Mouse (Mus musculus) neural tube, embryonic 12.5 days (tissue): ENCODE measurements around the gene Plxnd1. TPM values are rescaled to one million over a fixed set of nuclear protein-coding genes. Genes with fewer than 3 reads are reported as not detected.
A peak's percentile ranks its signal among the peaks of the same experiment; 100 is the strongest.

Experiments used
- ATAC-seq: fragments of 200-750 bp; cut with Nextera tagmentation; 2 replicates; pipeline ENCODE4 v1.8.0; 2017; ENCODE audit warnings: low read depth, mild to moderate bottlenecking, moderate TSS enrichment, moderate library complexity; ENCODE audit not compliant: low FRiP score
- H3K27ac ChIP-seq: fragments of 300-500 bp; sonication (generic); 2 replicates; pipeline ENCODE4 v1.5.1; 2016
- H3K27me3 ChIP-seq: fragments of 300-500 bp; sonication (generic); replicated peaks from 2 replicates; pipeline ENCODE4 v1.6.1; 2016; ENCODE audit warnings: mild to moderate bottlenecking
- H3K36me3 ChIP-seq: fragments of 300-500 bp; sonication (generic); 2 replicates; pipeline ENCODE4 v1.6.1; 2016; ENCODE audit warnings: mild to moderate bottlenecking
- H3K4me1 ChIP-seq: fragments of 300-500 bp; sonication (generic); 2 replicates; pipeline ENCODE4 v1.6.1; 2016
- H3K4me2 ChIP-seq: fragments of 300-500 bp; sonication (generic); replicated peaks from 2 replicates; pipeline ENCODE4 v1.6.1; 2016; ENCODE audit warnings: mild to moderate bottlenecking
- H3K4me3 ChIP-seq: fragments of 300-500 bp; sonication (generic); 2 replicates; pipeline ENCODE4 v1.5.1; 2016
- H3K9ac ChIP-seq: fragments of 300-500 bp; sonication (generic); 2 replicates; pipeline ENCODE4 v1.6.1; 2016; ENCODE audit warnings: mild to moderate bottlenecking
- H3K9me3 ChIP-seq: fragments of 300-500 bp; sonication (generic); 2 replicates; pipeline ENCODE4 v1.6.1; 2016; ENCODE audit warnings: mild to moderate bottlenecking
- WGBS: fragments of 180-500 bp; shearing (Covaris S2); methylation state at CpG from one replicate; pipeline ENCODE4 v1.1.7; 2016; 5-methylcytosine and 5-hydroxymethylcytosine counted together
- polyA plus RNA-seq: library from polyadenylated mRNA; unstranded; fragments of >200 nt; fragmentation: Nextera tagmentation; extraction: Ambion mirVana; gene quantifications from 2 replicates; pipeline ENCODE4 v1.2.1, GENCODE M21; 2016

The Plxnd1 gene
- polyA plus RNA-seq, 1 experiment from 2014 or later = 28.0 TPM

- no peaks in the 10 kb centered on the region for H3K9me3 ChIP-seq
- 0 out of 2 replicates have a peak, but pooled peaks cover 4% of the 10 kb centered on the region for H3K36me3 ChIP-seq
- H3K27ac ChIP-seq = no peak overlapping the region
- H3K4me2 ChIP-seq = no peak overlapping the region
- peaks cover 13% of the 10 kb centered on the region for H3K4me1 ChIP-seq
- no peaks in the 10 kb centered on the region for H3K27me3 ChIP-seq
- H3K4me3 ChIP-seq = no peak overlapping the region
- WGBS = 84% methylated on average over 16 of the region's 16 CpGs
- no peak overlapping the region for H3K9ac ChIP-seq
- ATAC-seq = no peak
These were observed 20.7 kb downstream of the Plxnd1 start for GRCm38 (mm10) chr6:115973881-115974662.

DNA sequence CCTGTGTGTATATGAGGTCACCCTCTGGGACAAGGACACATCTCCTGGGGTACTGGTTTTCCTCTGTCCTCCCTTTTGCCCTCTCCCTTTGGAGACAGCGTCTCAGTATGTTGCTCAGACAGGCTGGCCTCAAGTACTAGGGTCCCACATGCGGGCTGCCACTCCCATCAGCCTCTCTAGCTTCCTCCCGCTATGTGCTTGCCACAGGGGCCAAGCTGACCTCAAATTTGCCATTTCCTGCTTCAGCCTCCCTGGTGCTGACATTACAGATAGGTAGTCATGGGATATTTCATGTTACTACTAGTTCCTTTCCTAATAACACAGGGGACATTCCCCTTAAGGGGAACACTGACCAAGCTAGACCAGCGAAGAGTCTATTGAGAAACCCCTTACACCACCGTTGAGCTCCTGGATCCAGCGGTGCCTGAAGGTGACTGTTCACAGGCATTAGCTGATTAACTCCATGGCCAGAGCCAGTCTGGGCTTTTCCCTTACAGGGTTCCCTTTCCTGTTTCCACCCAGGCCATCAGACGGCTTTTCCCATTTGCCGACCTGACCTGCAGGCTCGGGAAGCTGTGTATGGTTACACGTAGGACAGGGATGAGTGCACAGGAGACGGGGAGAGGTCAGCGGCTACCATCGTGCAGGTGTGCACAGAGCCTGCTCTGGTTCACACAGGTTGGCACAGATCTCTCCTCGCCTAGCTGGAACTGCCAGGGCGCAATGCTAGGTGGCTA is 21.5 kb downstream of the Plxnd1 start:
- Histone ChIP-seq H3K27ac (no peak overlapping the region), H3K4me1 (peaks cover 18% of the 10 kb centered on the region), H3K27me3 (no peaks in the 10 kb centered on the region), H3K4me2 (no peak overlapping the region), H3K4me3 (no peak overlapping the region), H3K9ac (no peak overlapping the region), H3K36me3 (0 out of 2 replicates have a peak, but pooled peaks cover 4% of the 10 kb centered on the region), H3K9me3 (no peaks in the 10 kb centered on the region)
- ATAC-seq = no peak
- 88% methylated on average over 15 of the region's 15 CpGs for WGBS

- no peak overlapping the region for H3K4me2 ChIP-seq
- H3K27ac ChIP-seq = no peak overlapping the region
- H3K36me3 ChIP-seq = 0 out of 2 replicates have a peak, but pooled peaks cover 4% of the 10 kb centered on the region
- WGBS = 83% methylated on average over 7 of the region's 7 CpGs
- H3K9me3 ChIP-seq = no peaks in the 10 kb centered on the region
- H3K9ac ChIP-seq = no peak overlapping the region
- no peak overlapping the region for H3K4me3 ChIP-seq
- H3K4me1 ChIP-seq = peaks cover 23% of the 10 kb centered on the region
- ATAC-seq = no peak
- H3K27me3 ChIP-seq = no peaks in the 10 kb centered on the region
These were observed 22.6 kb downstream of the Plxnd1 start for GRCm38 (mm10) chr6:115972083-115972764.

DNA sequence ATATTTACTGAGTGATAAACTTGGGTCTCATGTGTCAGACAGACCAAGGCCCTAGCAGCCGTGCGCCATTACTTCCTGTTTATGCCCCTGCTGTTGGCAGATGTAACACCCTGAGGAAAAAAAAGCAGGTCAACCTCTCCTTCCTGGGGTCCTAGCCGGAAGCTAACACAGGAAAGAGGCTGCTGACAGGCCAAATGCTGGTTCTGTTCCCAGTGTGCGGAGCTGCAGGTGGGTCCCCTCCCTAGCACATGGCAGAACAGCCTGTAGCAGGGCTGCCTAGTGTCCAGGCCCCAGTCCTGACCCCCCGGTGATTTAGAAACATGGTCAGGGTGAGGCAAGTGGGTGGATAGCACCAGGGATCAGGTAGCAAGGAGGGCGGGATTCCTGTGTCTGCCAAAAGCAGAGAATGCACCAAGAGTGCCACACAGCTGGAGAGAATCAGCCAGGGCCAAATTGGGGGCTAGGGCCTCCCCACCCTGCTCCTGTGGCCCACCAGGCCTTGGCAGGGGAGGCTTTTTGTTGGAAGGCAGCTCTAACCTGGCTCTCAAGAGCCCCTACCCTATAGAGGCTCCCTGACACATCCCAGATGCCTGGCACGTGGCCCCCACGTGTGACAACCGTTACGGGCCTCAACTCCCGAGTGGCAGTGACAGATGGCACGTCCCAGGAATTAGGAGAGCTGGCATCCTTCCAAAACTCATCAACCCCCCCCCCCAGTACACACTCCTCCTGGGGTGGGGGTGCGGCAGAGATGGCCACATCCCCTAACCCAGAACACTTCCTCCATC is 23.3 kb downstream of the Plxnd1 start:
- WGBS = 58% methylated on average over 13 of the region's 13 CpGs
- no peak overlapping the region for H3K4me2 ChIP-seq
- H3K27ac ChIP-seq = no peak overlapping the region
- H3K9ac ChIP-seq = no peak overlapping the region
- H3K9me3 ChIP-seq = no peaks in the 10 kb centered on the region
- H3K4me3 ChIP-seq = no peak overlapping the region
- no peaks in the 10 kb centered on the region for H3K27me3 ChIP-seq
- ATAC-seq = no peak
- 0 out of 2 replicates have a peak, but pooled peaks cover 4% of the 10 kb centered on the region for H3K36me3 ChIP-seq
- peaks cover 23% of the 10 kb centered on the region for H3K4me1 ChIP-seq

- no peak overlapping the region for H3K9ac ChIP-seq
- no peaks in the 10 kb centered on the region for H3K9me3 ChIP-seq
- peaks cover 23% of the 10 kb centered on the region for H3K4me1 ChIP-seq
- H3K36me3 ChIP-seq = 0 out of 2 replicates have a peak, but pooled peaks cover 4% of the 10 kb centered on the region
- WGBS = 58% methylated on average over 6 of the region's 6 CpGs
- no peak for ATAC-seq
- no peaks in the 10 kb centered on the region for H3K27me3 ChIP-seq
- H3K4me3 ChIP-seq = no peak overlapping the region
- no peak overlapping the region for H3K4me2 ChIP-seq
- H3K27ac ChIP-seq = no peak overlapping the region
These were observed 24.9 kb downstream of the Plxnd1 start for GRCm38 (mm10) chr6:115969952-115970351.

GRCm38 (mm10) chr6:115969103-115969502 is 25.7 kb downstream of the Plxnd1 start:
- Histone ChIP-seq H3K4me3 (no peak overlapping the region), H3K9ac (no peak overlapping the region), H3K4me1 (peaks cover 23% of the 10 kb centered on the region), H3K27ac (no peak overlapping the region), H3K36me3 (no peaks in the 10 kb centered on the region), H3K9me3 (no peaks in the 10 kb centered on the region), H3K4me2 (no peak overlapping the region), H3K27me3 (no peaks in the 10 kb centered on the region)
- no peak for ATAC-seq
- WGBS = 73% methylated on average over 9 of the region's 9 CpGs

- H3K36me3 ChIP-seq = no peaks in the 10 kb centered on the region
- H3K27ac ChIP-seq = no peak overlapping the region
- H3K4me2 ChIP-seq = no peak overlapping the region
- H3K9ac ChIP-seq = no peak overlapping the region
- 0 out of 2 replicates have a peak, but pooled peaks have one; percentile 11 for ATAC-seq
- H3K4me3 ChIP-seq = no peak overlapping the region
- 78% methylated on average over 6 of the region's 6 CpGs for WGBS
- no peaks in the 10 kb centered on the region for H3K9me3 ChIP-seq
- no peaks in the 10 kb centered on the region for H3K27me3 ChIP-seq
- H3K4me1 ChIP-seq = peaks cover 23% of the 10 kb centered on the region
These were observed 26.1 kb downstream of the Plxnd1 start for GRCm38 (mm10) chr6:115968700-115969099.

- H3K36me3 ChIP-seq = no peaks in the 10 kb centered on the region
- no peaks in the 10 kb centered on the region for H3K27me3 ChIP-seq
- 80% methylated on average over 5 of the region's 5 CpGs for WGBS
- no peak overlapping the region for H3K4me3 ChIP-seq
- no peak overlapping the region for H3K9ac ChIP-seq
- peaks cover 23% of the 10 kb centered on the region for H3K4me1 ChIP-seq
- no peak overlapping the region for H3K4me2 ChIP-seq
- no peak overlapping the region for H3K27ac ChIP-seq
- ATAC-seq = no peak
- H3K9me3 ChIP-seq = no peaks in the 10 kb centered on the region
These were observed 26.7 kb downstream of the Plxnd1 start for GRCm38 (mm10) chr6:115968086-115968485.

GRCm38 (mm10) chr6:115967291-115967880 is 27.4 kb downstream of the Plxnd1 start:
- H3K27ac ChIP-seq = no peak overlapping the region
- H3K4me3 ChIP-seq = no peak overlapping the region
- no peak overlapping the region for H3K4me2 ChIP-seq
- ATAC-seq = no peak
- no peaks in the 10 kb centered on the region for H3K9me3 ChIP-seq
- H3K4me1 ChIP-seq = peaks cover 22% of the 10 kb centered on the region
- H3K9ac ChIP-seq = no peak overlapping the region
- no peaks in the 10 kb centered on the region for H3K36me3 ChIP-seq
- no peaks in the 10 kb centered on the region for H3K27me3 ChIP-seq
- 93% methylated on average over 15 of the region's 15 CpGs for WGBS

GRCm38 (mm10) chr6:115966227-115966966 is 28.4 kb downstream of the Plxnd1 start:
- Histone ChIP-seq H3K36me3 (no peaks in the 10 kb centered on the region), H3K27ac (no peak overlapping the region), H3K27me3 (no peaks in the 10 kb centered on the region), H3K4me1 (peaks cover 13% of the 10 kb centered on the region), H3K4me3 (no peak overlapping the region), H3K9ac (no peak overlapping the region), H3K4me2 (no peak overlapping the region), H3K9me3 (no peaks in the 10 kb centered on the region)
- 93% methylated on average over 19 of the region's 19 CpGs for WGBS
- no peak for ATAC-seq

DNA sequence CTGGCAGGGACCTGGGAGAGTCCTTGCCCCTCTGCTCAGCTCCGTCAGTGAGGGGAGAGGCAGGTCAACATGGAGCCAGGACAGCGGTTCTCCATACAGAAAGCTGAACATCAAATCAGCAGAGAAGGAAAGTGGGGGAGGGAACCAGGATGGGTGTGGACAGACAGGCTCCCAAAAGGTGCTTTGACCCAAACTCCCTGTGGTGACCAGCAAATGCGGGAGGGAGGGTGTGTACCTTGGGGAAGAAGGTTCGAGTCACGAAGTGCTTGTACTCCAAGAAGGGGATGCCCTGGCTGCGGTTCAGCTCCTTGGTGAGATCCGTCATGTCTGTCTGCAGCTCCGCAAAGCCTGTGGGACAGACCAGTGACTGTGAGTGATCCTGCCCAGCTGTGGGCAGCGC is 31.1 kb downstream of the Plxnd1 start:
- Histone ChIP-seq H3K4me1 (peaks cover 8% of the 10 kb centered on the region; the same call in 1 of the 2 replicates), H3K27ac (no peak overlapping the region), H3K36me3 (no peaks in the 10 kb centered on the region), H3K4me3 (no peak overlapping the region), H3K9ac (no peak overlapping the region), H3K27me3 (no peaks in the 10 kb centered on the region), H3K4me2 (no peak overlapping the region), H3K9me3 (no peaks in the 10 kb centered on the region)
- no peak for ATAC-seq
- WGBS = 84% methylated on average over 9 of the region's 9 CpGs
